Mouse (Mus musculus): ENCODE measurements at regions not wholly inside any gene's neighbourhood (a gene's known extent, or its start where the extent isn't known, plus 50 kb on each side); places are given as distances from the start of the nearest gene placed in this dataset.
A peak's percentile ranks its signal among the peaks of the same experiment; 100 is the strongest.

DNA sequence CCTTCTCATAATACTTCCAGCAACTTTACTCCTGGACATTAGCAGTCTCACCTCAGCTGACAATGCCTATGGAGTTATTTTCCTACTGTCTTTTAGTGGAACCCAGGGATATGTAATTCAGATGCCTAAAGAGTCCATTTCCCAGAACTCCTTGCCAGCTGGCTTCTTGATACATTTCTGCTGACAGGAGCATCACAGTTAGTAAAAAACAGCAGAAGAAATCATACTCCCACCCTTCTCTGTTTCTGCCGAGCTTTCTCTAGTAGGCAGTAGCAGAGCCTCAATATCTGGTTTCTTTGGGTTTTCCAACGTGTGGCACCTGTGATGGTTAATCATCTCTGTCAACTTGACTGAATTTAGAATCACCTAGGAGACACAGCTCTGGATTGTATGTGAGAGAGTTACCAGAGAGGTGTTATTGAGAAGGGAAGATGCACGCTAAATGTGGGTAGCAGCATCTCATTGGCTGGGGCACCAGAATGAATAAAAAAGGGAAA, 269.1 kb upstream of the Ncam1 start:
- ATAC-seq (no peak), DNase-seq (ENCODE audit: low spot score) (no peak)
- H3K9me3 ChIP-seq (replicated peaks; ENCODE audit: control insufficient read depth, low read length) = no peaks in the 10 kb centered on the region
- no peak overlapping the region for H3K4me3 ChIP-seq (ENCODE audit: low read depth, low read length)
- no peak overlapping the region for H3K9ac ChIP-seq (ENCODE audit: low read length)
- H3K4me2 ChIP-seq (ENCODE audit: low read length) = no peak overlapping the region
- 0 out of 2 replicates have a peak, but pooled peaks cover 6% of the 10 kb centered on the region for H3K4me1 ChIP-seq (ENCODE audit: control insufficient read depth, insufficient read depth, low read length)
- WGBS = 83% methylated on average over 3 of the region's 3 CpGs
- no peak overlapping the region for H3K27ac ChIP-seq (ENCODE audit: low read depth, low read length)
- H3K36me3 ChIP-seq (ENCODE audit: control insufficient read depth, insufficient read depth, low read length) = no peaks in the 10 kb centered on the region
- H3K27me3 ChIP-seq (replicated peaks; ENCODE audit: control insufficient read depth, insufficient read depth, low read length) = no peaks in the 10 kb centered on the region

DNA sequence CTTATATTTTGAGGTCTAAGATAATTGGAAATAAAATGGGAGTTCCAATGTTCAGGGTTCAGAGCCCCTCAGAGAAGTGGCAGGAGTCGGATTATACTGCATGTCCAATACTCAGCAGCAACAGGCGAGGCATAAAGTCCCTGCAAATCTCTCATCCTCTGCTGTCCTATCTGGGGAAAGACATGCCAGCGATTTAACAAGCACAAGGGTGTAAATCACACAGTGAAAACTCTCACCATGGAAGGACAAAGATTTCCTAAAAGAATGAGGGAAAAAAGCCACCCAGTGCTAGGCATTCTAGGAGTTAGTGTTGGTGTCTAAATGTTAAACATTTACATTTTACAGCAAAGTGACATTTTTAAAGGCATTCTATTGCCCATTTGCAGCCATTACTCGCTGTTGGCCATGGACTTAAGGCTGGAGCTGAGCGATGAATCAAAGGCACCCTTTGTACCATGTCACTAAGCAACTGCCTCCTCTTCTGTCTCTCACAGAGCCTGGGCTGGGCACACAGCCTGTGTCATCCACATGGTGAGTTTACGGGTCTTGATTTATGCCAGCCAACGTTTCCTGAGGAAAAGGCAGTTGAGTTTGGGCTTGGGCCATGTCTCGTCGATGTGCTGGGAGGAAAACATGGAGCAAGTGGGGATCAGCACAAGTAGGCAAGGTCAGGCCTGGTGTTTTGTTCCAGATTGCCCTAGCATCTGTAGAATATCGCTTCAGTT, 265.9 kb upstream of the Ncam1 start:
- ATAC-seq = no peak
- peak; percentile 46 for DNase-seq (ENCODE audit: low spot score)
- 76% methylated on average over 10 of the region's 10 CpGs for WGBS

DNA sequence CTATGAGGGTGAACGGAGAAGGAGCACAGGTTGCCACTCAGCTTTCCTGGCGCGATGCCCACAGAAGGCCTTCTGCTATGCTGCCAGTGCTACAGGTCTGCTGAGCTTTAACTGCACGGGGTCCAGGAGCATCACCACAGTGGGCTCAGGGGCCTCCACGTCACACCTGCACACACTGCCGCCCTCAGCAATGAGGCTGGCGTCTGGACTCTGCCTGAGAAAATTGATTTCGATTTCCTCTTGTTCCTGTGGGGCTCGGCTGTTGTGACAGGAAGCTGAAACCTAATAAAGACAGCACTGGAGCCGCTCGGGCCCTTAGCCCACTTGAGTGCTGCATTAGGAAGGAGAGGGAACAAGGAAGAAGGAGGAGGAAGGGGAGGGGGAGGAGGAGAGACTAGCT, 239.5 kb upstream of the Ncam1 start:
- ATAC-seq = no peak
- H3K27me3 ChIP-seq (replicated peaks; ENCODE audit: control insufficient read depth, insufficient read depth, low read length) = no peaks in the 10 kb centered on the region
- WGBS = 65% methylated on average over 11 of the region's 11 CpGs
- no peaks in the 10 kb centered on the region for H3K9me3 ChIP-seq (replicated peaks; ENCODE audit: control insufficient read depth, low read length)
- no peaks in the 10 kb centered on the region for H3K36me3 ChIP-seq (ENCODE audit: control insufficient read depth, insufficient read depth, low read length)
- peaks cover 4% of the 10 kb centered on the region; the same call in 1 of the 2 replicates for H3K4me1 ChIP-seq (ENCODE audit: control insufficient read depth, insufficient read depth, low read length)
- no peak overlapping the region for H3K9ac ChIP-seq (ENCODE audit: low read length)
- H3K4me2 ChIP-seq (ENCODE audit: low read length) = no peak overlapping the region
- peak; percentile 32 for DNase-seq (ENCODE audit: low spot score)
- no peak overlapping the region for H3K4me3 ChIP-seq (ENCODE audit: low read depth, low read length)
- no peak overlapping the region for H3K27ac ChIP-seq (ENCODE audit: low read depth, low read length)

More for the DNA sequence above, 265.9 kb upstream of the Ncam1 start:
- Histone ChIP-seq H3K4me3 (ENCODE audit: low read depth, low read length) (no peak overlapping the region), H3K4me2 (ENCODE audit: low read length) (no peak overlapping the region), H3K36me3 (ENCODE audit: control insufficient read depth, insufficient read depth, low read length) (no peaks in the 10 kb centered on the region), H3K27ac (ENCODE audit: low read depth, low read length) (no peak overlapping the region), H3K9me3 (replicated peaks; ENCODE audit: control insufficient read depth, low read length) (no peaks in the 10 kb centered on the region), H3K27me3 (replicated peaks; ENCODE audit: control insufficient read depth, insufficient read depth, low read length) (no peaks in the 10 kb centered on the region), H3K4me1 (ENCODE audit: control insufficient read depth, insufficient read depth, low read length) (0 out of 2 replicates have a peak, but pooled peaks cover 6% of the 10 kb centered on the region), H3K9ac (ENCODE audit: low read length) (no peak overlapping the region)

DNA sequence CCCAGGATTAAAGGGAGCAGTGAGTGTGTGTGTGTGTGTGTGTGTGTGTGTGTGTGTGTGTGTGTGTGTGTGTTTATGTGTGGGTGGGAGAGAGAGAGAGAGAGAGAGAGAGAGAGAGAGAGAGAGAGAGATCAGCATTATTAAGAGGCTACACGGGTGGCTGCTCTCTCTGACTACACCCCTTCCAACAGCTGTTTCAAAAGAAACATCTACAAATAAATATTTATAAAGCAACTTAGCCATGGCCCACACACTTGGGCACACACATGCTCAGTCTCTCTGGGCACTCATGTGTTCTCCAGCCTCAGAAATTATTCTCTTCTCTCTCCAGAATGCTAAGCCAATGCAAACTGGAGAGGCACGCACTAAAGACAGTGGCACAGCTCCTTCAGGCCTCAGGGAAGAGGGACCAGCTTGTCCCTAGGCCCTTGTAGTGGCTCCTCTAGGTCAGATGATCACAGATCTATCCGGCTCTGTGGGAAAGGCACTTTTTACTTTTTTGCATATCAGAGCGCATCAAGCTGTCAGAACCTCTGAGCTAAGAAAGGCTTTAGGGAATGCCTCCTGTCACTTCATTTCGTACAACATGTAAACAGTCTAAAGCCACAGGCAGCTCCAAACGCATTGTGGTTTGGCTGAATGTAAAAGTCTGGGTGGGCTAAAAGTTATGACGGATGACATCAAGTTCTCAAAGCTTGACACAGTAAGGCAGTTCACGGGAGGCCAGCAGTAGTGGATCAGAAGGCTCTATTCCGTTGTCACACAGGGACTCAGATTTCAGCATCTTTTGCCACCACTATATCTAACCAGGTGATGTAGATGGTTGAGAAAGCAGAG, 233.8 kb upstream of the Ncam1 start:
- H3K27me3 ChIP-seq (replicated peaks; ENCODE audit: control insufficient read depth, insufficient read depth, low read length) = no peaks in the 10 kb centered on the region
- 67% methylated on average over 9 of the region's 9 CpGs for WGBS
- no peak overlapping the region for H3K9ac ChIP-seq (ENCODE audit: low read length)
- no peak overlapping the region for H3K4me2 ChIP-seq (ENCODE audit: low read length)
- ATAC-seq (no peak), DNase-seq (ENCODE audit: low spot score) (no peak)
- no peaks in the 10 kb centered on the region for H3K36me3 ChIP-seq (ENCODE audit: control insufficient read depth, insufficient read depth, low read length)
- H3K9me3 ChIP-seq (replicated peaks; ENCODE audit: control insufficient read depth, low read length) = no peaks in the 10 kb centered on the region
- no peaks in the 10 kb centered on the region for H3K4me1 ChIP-seq (ENCODE audit: control insufficient read depth, insufficient read depth, low read length)
- no peak overlapping the region for H3K4me3 ChIP-seq (ENCODE audit: low read depth, low read length)
- no peak overlapping the region for H3K27ac ChIP-seq (ENCODE audit: low read depth, low read length)

GRCm38 (mm10) chr9:50031318-50031717, 232.6 kb upstream of the Ncam1 start:
- 20% methylated on average over 2 of the region's 2 CpGs for WGBS
- H3K4me2 ChIP-seq (ENCODE audit: low read length) = no peak overlapping the region
- peak; percentile 8 for DNase-seq (ENCODE audit: low spot score)

GRCm38 (mm10) chr9:50029030-50029429, 230.3 kb upstream of the Ncam1 start:
- 65% methylated on average over 3 of the region's 3 CpGs for WGBS
- H3K9ac ChIP-seq (ENCODE audit: low read length) = no peak overlapping the region
- H3K9me3 ChIP-seq (replicated peaks; ENCODE audit: control insufficient read depth, low read length) = no peaks in the 10 kb centered on the region
- no peak overlapping the region for H3K4me2 ChIP-seq (ENCODE audit: low read length)
- ATAC-seq = no peak
- DNase-seq (ENCODE audit: low spot score) = no peak
- H3K27me3 ChIP-seq (replicated peaks; ENCODE audit: control insufficient read depth, insufficient read depth, low read length) = no peaks in the 10 kb centered on the region
- no peaks in the 10 kb centered on the region for H3K4me1 ChIP-seq (ENCODE audit: control insufficient read depth, insufficient read depth, low read length)
- no peak overlapping the region for H3K27ac ChIP-seq (ENCODE audit: low read depth, low read length)
- no peak overlapping the region for H3K4me3 ChIP-seq (ENCODE audit: low read depth, low read length)
- H3K36me3 ChIP-seq (ENCODE audit: control insufficient read depth, insufficient read depth, low read length) = no peaks in the 10 kb centered on the region

More at GRCm38 (mm10) chr9:50031318-50031717, 232.6 kb upstream of the Ncam1 start:
- H3K27me3 ChIP-seq (replicated peaks; ENCODE audit: control insufficient read depth, insufficient read depth, low read length) = no peaks in the 10 kb centered on the region
- H3K4me3 ChIP-seq (ENCODE audit: low read depth, low read length) = no peak overlapping the region
- no peaks in the 10 kb centered on the region for H3K4me1 ChIP-seq (ENCODE audit: control insufficient read depth, insufficient read depth, low read length)
- H3K9me3 ChIP-seq (replicated peaks; ENCODE audit: control insufficient read depth, low read length) = no peaks in the 10 kb centered on the region
- no peaks in the 10 kb centered on the region for H3K36me3 ChIP-seq (ENCODE audit: control insufficient read depth, insufficient read depth, low read length)
- H3K27ac ChIP-seq (ENCODE audit: low read depth, low read length) = no peak overlapping the region
- no peak for ATAC-seq
- H3K9ac ChIP-seq (ENCODE audit: low read length) = no peak overlapping the region

GRCm38 (mm10) chr9:50028573-50028972, 229.8 kb upstream of the Ncam1 start:
- Histone ChIP-seq H3K27ac (ENCODE audit: low read depth, low read length) (no peak overlapping the region), H3K9ac (ENCODE audit: low read length) (no peak overlapping the region), H3K4me1 (ENCODE audit: control insufficient read depth, insufficient read depth, low read length) (no peaks in the 10 kb centered on the region), H3K4me2 (ENCODE audit: low read length) (no peak overlapping the region), H3K9me3 (replicated peaks; ENCODE audit: control insufficient read depth, low read length) (no peaks in the 10 kb centered on the region), H3K4me3 (ENCODE audit: low read depth, low read length) (no peak overlapping the region), H3K36me3 (ENCODE audit: control insufficient read depth, insufficient read depth, low read length) (no peaks in the 10 kb centered on the region), H3K27me3 (replicated peaks; ENCODE audit: control insufficient read depth, insufficient read depth, low read length) (no peaks in the 10 kb centered on the region)
- ATAC-seq (no peak), DNase-seq (ENCODE audit: low spot score) (peak; percentile 66)
- 87% methylated on average over 2 of the region's 2 CpGs for WGBS

- no peak overlapping the region for H3K4me3 ChIP-seq (ENCODE audit: low read depth, low read length)
- no peaks in the 10 kb centered on the region for H3K27me3 ChIP-seq (replicated peaks; ENCODE audit: control insufficient read depth, insufficient read depth, low read length)
- H3K36me3 ChIP-seq (ENCODE audit: control insufficient read depth, insufficient read depth, low read length) = no peaks in the 10 kb centered on the region
- no peak overlapping the region for H3K9ac ChIP-seq (ENCODE audit: low read length)
- ATAC-seq = no peak
- no peak for DNase-seq (ENCODE audit: low spot score)
- H3K4me2 ChIP-seq (ENCODE audit: low read length) = no peak overlapping the region
- 90% methylated on average over 6 of the region's 6 CpGs for WGBS
- no peaks in the 10 kb centered on the region for H3K4me1 ChIP-seq (ENCODE audit: control insufficient read depth, insufficient read depth, low read length)
- no peaks in the 10 kb centered on the region for H3K9me3 ChIP-seq (replicated peaks; ENCODE audit: control insufficient read depth, low read length)
- no peak overlapping the region for H3K27ac ChIP-seq (ENCODE audit: low read depth, low read length)
Measured at GRCm38 (mm10) chr9:50024820-50025219, 226.1 kb upstream of the Ncam1 start.

GRCm38 (mm10) chr9:50013602-50014001, 214.9 kb upstream of the Ncam1 start:
- H3K4me1 ChIP-seq (ENCODE audit: control insufficient read depth, insufficient read depth, low read length) = no peaks in the 10 kb centered on the region
- no peaks in the 10 kb centered on the region for H3K27me3 ChIP-seq (replicated peaks; ENCODE audit: control insufficient read depth, insufficient read depth, low read length)
- no peak overlapping the region for H3K9ac ChIP-seq (ENCODE audit: low read length)
- no peak overlapping the region for H3K4me2 ChIP-seq (ENCODE audit: low read length)
- no peaks in the 10 kb centered on the region for H3K9me3 ChIP-seq (replicated peaks; ENCODE audit: control insufficient read depth, low read length)
- 88% methylated on average over 4 of the region's 4 CpGs for WGBS
- ATAC-seq (no peak), DNase-seq (ENCODE audit: low spot score) (no peak)
- no peaks in the 10 kb centered on the region for H3K36me3 ChIP-seq (ENCODE audit: control insufficient read depth, insufficient read depth, low read length)
- no peak overlapping the region for H3K27ac ChIP-seq (ENCODE audit: low read depth, low read length)
- H3K4me3 ChIP-seq (ENCODE audit: low read depth, low read length) = no peak overlapping the region
